In the genomic region with DNA sequence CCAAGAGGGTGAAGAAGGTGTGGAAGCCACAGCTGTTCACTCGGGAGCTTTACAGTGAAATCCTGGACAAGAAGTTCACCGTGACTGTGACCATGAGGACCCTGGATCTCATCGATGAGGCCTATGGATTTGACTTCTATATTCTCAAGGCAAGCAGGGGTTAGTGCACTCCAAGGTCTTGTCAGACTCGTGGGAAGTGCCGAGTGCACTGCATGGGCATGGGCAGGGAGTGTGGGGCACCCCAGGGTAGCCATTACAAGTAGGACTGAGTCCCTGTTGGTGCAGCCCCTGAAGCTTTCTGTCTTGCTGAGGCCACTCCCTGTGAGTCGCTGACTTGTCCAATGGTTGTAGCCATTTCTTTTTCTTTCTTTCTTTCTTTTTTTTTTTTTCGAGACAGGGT, we compare ENCODE assay signal across 7 mouse cellular contexts. TPM values are rescaled to one million over a fixed set of nuclear protein-coding genes. Genes with fewer than 3 reads are reported as not detected.
A peak's percentile ranks its signal among the peaks of the same experiment; 100 is the strongest.
DNase-seq lines count a peak whose midpoint lies in the region; ATAC-seq and TF ChIP-seq lines count a peak whose summit lies in the region.

No protein-coding gene starts in this region.

- TF ChIP-seq CTCF in left cerebral cortex, adult 2 months (IDR thresholded peaks at IDR 0.05), result no peak

- peak overlapping the region; percentile 75 for H3K4me3 ChIP-seq in left cerebral cortex, adult 2 months
- peak overlapping the region; percentile 98 for H3K4me3 ChIP-seq in embryonic facial prominence, embryonic 15.5 days (replicated peaks)
- peak overlapping the region; percentile 95 for H3K4me3 ChIP-seq in limb, embryonic 10.5 days
- H3K4me3 ChIP-seq in neural tube, embryonic 15.5 days (replicated peaks), result peak overlapping the region; percentile 97

- intact Hi-C loops in left cerebral cortex, adult 2 months (cut with DNase I), result loop anchor here (5.0 kb wide), 1 partner anchor 118 kb away; a partner anchor contains a TSS
- intact Hi-C loops in left cerebral cortex, postnatal 10 days (cut with DNase I), result no loop called here

- peak overlapping the region; percentile 82 for H3K9ac ChIP-seq in embryonic facial prominence, embryonic 15.5 days
- peak overlapping the region; percentile 79; the same call in 1 of the 2 replicates for H3K9ac ChIP-seq in neural tube, embryonic 15.5 days (replicated peaks)

- H3K9me3 ChIP-seq in embryonic facial prominence, embryonic 15.5 days (replicated peaks), result no peaks in the 10 kb centered on the region
- H3K9me3 ChIP-seq in limb, embryonic 10.5 days (replicated peaks), result no peaks in the 10 kb centered on the region
- H3K9me3 ChIP-seq in neural tube, embryonic 15.5 days (replicated peaks), result no peaks in the 10 kb centered on the region

- 90% methylated on average over 7 of the region's 7 CpGs for WGBS in embryonic facial prominence, embryonic 15.5 days
- 84% methylated on average over 7 of the region's 7 CpGs for WGBS in limb, embryonic 10.5 days
- 90% methylated on average over 7 of the region's 7 CpGs for WGBS in neural tube, embryonic 15.5 days

- DNase-seq in left cerebral cortex, adult 2 months (ENCODE audit: extremely low spot score in 1 of 2, low spot score in 2 of 2), result no peak
- DNase-seq in left cerebral cortex, postnatal 10 days (ENCODE audit: extremely low spot score in 1 of 2, low spot score in 2 of 2), result no peak
- no peak for DNase-seq in limb, embryonic 10.5 days (ENCODE audit: low spot score)
- DNase-seq in left cerebral cortex, adult 8-10 months (ENCODE audit: low spot score in 2 of 2), result no peak
- no peak for DNase-seq in gastrocnemius, postnatal 4 days (ENCODE audit: low spot score in 2 of 2)

- ATAC-seq in embryonic facial prominence, embryonic 15.5 days (ENCODE audit: insufficient number of reproducible peaks, low FRiP score, low TSS enrichment, low read depth), result no peak
- ATAC-seq in neural tube, embryonic 15.5 days (ENCODE audit: low FRiP score), result no peak

- H3K36me3 ChIP-seq in embryonic facial prominence, embryonic 15.5 days, result peaks cover 44% of the 10 kb centered on the region
- H3K36me3 ChIP-seq in limb, embryonic 10.5 days, result peaks cover 52% of the 10 kb centered on the region
- peaks cover 41% of the 10 kb centered on the region for H3K36me3 ChIP-seq in neural tube, embryonic 15.5 days

- H3K4me1 ChIP-seq in embryonic facial prominence, embryonic 15.5 days, result peaks cover 16% of the 10 kb centered on the region
- peaks cover 29% of the 10 kb centered on the region for H3K4me1 ChIP-seq in limb, embryonic 10.5 days
- H3K4me1 ChIP-seq in neural tube, embryonic 15.5 days, result peaks cover 29% of the 10 kb centered on the region

- H3K27me3 ChIP-seq in embryonic facial prominence, embryonic 15.5 days, result no peaks in the 10 kb centered on the region
- peaks cover under 1% of the 10 kb centered on the region for H3K27me3 ChIP-seq in limb, embryonic 10.5 days (ENCODE audit: low read depth, poor library complexity, severe bottlenecking)
- no peaks in the 10 kb centered on the region for H3K27me3 ChIP-seq in neural tube, embryonic 15.5 days (replicated peaks)

- H3K27ac ChIP-seq in left cerebral cortex, adult 2 months, result no peak overlapping the region
- no peak overlapping the region for H3K27ac ChIP-seq in embryonic facial prominence, embryonic 15.5 days (replicated peaks)
- no peak overlapping the region for H3K27ac ChIP-seq in limb, embryonic 10.5 days
- H3K27ac ChIP-seq in neural tube, embryonic 15.5 days (replicated peaks), result no peak overlapping the region

- H3K4me2 ChIP-seq in embryonic facial prominence, embryonic 15.5 days (replicated peaks), result peak overlapping the region; percentile 78
- peak overlapping the region; percentile 84 for H3K4me2 ChIP-seq in neural tube, embryonic 15.5 days

RNA-seq across cellular contexts. Expression of a gene that starts 1.3 kb away (rescaled TPM):
- total RNA-seq in left cerebral cortex, adult 2 months (2021), result 10 to 100 TPM; 67.8 to 68.0 TPM
- total RNA-seq in left cerebral cortex, postnatal 10 days (2021), result 10 to 100 TPM; 78.1 to 82.1 TPM
- 190 and 191 TPM in 2 replicates for polyA plus RNA-seq in embryonic facial prominence, embryonic 15.5 days (2015; fragmentation: Nextera tagmentation; extraction: Ambion mirVana)
- polyA plus RNA-seq in limb, embryonic 10.5 days (2016; fragmentation: Nextera tagmentation; extraction: Ambion mirVana), result 302 and 336 TPM in 2 replicates
- 186 and 187 TPM in 2 replicates for polyA plus RNA-seq in neural tube, embryonic 15.5 days (2015; fragmentation: Nextera tagmentation; extraction: Ambion mirVana)
- 10 to 100 TPM; 61.0 to 74.7 (median 62.8) TPM for total RNA-seq in left cerebral cortex, adult 8-10 months (2022)
- total RNA-seq in gastrocnemius, postnatal 4 days (2021), result 10 to 100 TPM; 62.3 to 63.3 TPM

RNA-seq across cellular contexts. Expression of a gene that starts 11.5 kb away (rescaled TPM):
- 10 to 100 TPM; 14.3 to 14.7 TPM for total RNA-seq in left cerebral cortex, adult 2 months (2021)
- total RNA-seq in left cerebral cortex, postnatal 10 days (2021), result 1 to 10 TPM; 9.0 to 9.9 TPM
- polyA plus RNA-seq in embryonic facial prominence, embryonic 15.5 days (2015; fragmentation: Nextera tagmentation; extraction: Ambion mirVana), result 2.9 and 3.5 TPM in 2 replicates
- polyA plus RNA-seq in limb, embryonic 10.5 days (2016; fragmentation: Nextera tagmentation; extraction: Ambion mirVana), result 0.53 and 0.56 TPM in 2 replicates
- polyA plus RNA-seq in neural tube, embryonic 15.5 days (2015; fragmentation: Nextera tagmentation; extraction: Ambion mirVana), result 4.3 and 5.9 TPM in 2 replicates
- 10 to 100 TPM; 13.0 to 16.3 (median 15.4) TPM for total RNA-seq in left cerebral cortex, adult 8-10 months (2022)
- 1 to 10 TPM; 3.0 to 4.5 TPM for total RNA-seq in gastrocnemius, postnatal 4 days (2021)

RNA-seq across cellular contexts. Expression of a gene that starts 13.9 kb away (rescaled TPM):
- total RNA-seq in left cerebral cortex, adult 2 months (2021), result 10 to 100 TPM; 25.9 to 29.7 TPM
- 10 to 100 TPM; 24.0 to 26.2 TPM for total RNA-seq in left cerebral cortex, postnatal 10 days (2021)
- 12.7 and 15.8 TPM in 2 replicates for polyA plus RNA-seq in embryonic facial prominence, embryonic 15.5 days (2015; fragmentation: Nextera tagmentation; extraction: Ambion mirVana)
- polyA plus RNA-seq in limb, embryonic 10.5 days (2016; fragmentation: Nextera tagmentation; extraction: Ambion mirVana), result 11.5 and 14.2 TPM in 2 replicates
- polyA plus RNA-seq in neural tube, embryonic 15.5 days (2015; fragmentation: Nextera tagmentation; extraction: Ambion mirVana), result 7.7 and 13.1 TPM in 2 replicates
- 10 to 100 TPM; 24.6 to 30.3 (median 28.2) TPM for total RNA-seq in left cerebral cortex, adult 8-10 months (2022)
- 10 to 100 TPM; 28.5 to 29.5 TPM for total RNA-seq in gastrocnemius, postnatal 4 days (2021)

RNA-seq across cellular contexts. Expression of a gene that starts 29.2 kb away (rescaled TPM):
- 1 to 10 TPM; 3.6 to 4.2 TPM for total RNA-seq in left cerebral cortex, adult 2 months (2021)
- 1 to 10 TPM; 3.0 to 3.9 TPM for total RNA-seq in left cerebral cortex, postnatal 10 days (2021)
- 87.1 and 98.8 TPM in 2 replicates for polyA plus RNA-seq in embryonic facial prominence, embryonic 15.5 days (2015; fragmentation: Nextera tagmentation; extraction: Ambion mirVana)
- 163 and 186 TPM in 2 replicates for polyA plus RNA-seq in limb, embryonic 10.5 days (2016; fragmentation: Nextera tagmentation; extraction: Ambion mirVana)
- 20.3 and 37.4 TPM in 2 replicates for polyA plus RNA-seq in neural tube, embryonic 15.5 days (2015; fragmentation: Nextera tagmentation; extraction: Ambion mirVana)
- total RNA-seq in left cerebral cortex, adult 8-10 months (2022), result 1 to 10 TPM; 2.9 to 5.5 (median 4.6) TPM
- total RNA-seq in gastrocnemius, postnatal 4 days (2021), result 10 to 100 TPM; 13.5 to 18.3 TPM

RNA-seq across cellular contexts. Expression of a gene that starts 34.4 kb away (rescaled TPM):
- total RNA-seq in left cerebral cortex, adult 2 months (2021), result 10 to 100 TPM; 28.5 to 31.5 TPM
- 10 to 100 TPM; 25.2 to 27.2 TPM for total RNA-seq in left cerebral cortex, postnatal 10 days (2021)
- polyA plus RNA-seq in embryonic facial prominence, embryonic 15.5 days (2015; fragmentation: Nextera tagmentation; extraction: Ambion mirVana), result 39.7 and 42.6 TPM in 2 replicates
- 23.0 and 26.3 TPM in 2 replicates for polyA plus RNA-seq in limb, embryonic 10.5 days (2016; fragmentation: Nextera tagmentation; extraction: Ambion mirVana)
- polyA plus RNA-seq in neural tube, embryonic 15.5 days (2015; fragmentation: Nextera tagmentation; extraction: Ambion mirVana), result 42.8 and 42.9 TPM in 2 replicates
- total RNA-seq in left cerebral cortex, adult 8-10 months (2022), result 10 to 100 TPM; 29.1 to 35.8 (median 31.0) TPM
- total RNA-seq in gastrocnemius, postnatal 4 days (2021), result 10 to 100 TPM in 1 of 2 experiments, 1 to 10 TPM in 1; 9.2 to 12.9 TPM
